Mouse (Mus musculus) small intestine, adult 2 months (tissue): Measurements from ENCODE around the gene Thap12. TPM values are rescaled to one million over a fixed set of nuclear protein-coding genes. Genes with fewer than 3 reads are reported as not detected.

Experiments used
- H3K27ac ChIP-seq: fragments of 200-500 bp; 2 replicates; pipeline ENCODE4 v1.5.1; 2012; ENCODE audit warnings: low read depth, low read length, control low read depth, inconsistent platforms; ENCODE audit not compliant: insufficient read depth
- H3K27me3 ChIP-seq: fragments of 200-500 bp; 2 replicates; pipeline ENCODE4 v1.6.1; 2012; ENCODE audit warnings: mild to moderate bottlenecking, moderate library complexity, low read length, inconsistent platforms; ENCODE audit not compliant: control insufficient read depth, insufficient read depth
- H3K36me3 ChIP-seq: fragments of 200-500 bp; 2 replicates; pipeline ENCODE4 v1.6.1; 2012; ENCODE audit warnings: mild to moderate bottlenecking, low read length, control low read depth, inconsistent platforms; ENCODE audit not compliant: control insufficient read depth, insufficient read depth
- H3K4me1 ChIP-seq: fragments of 200-500 bp; 2 replicates; pipeline ENCODE4 v1.6.1; 2012; ENCODE audit warnings: low read length, inconsistent platforms, mixed read lengths; ENCODE audit not compliant: control insufficient read depth, insufficient read depth, insufficient read length
- H3K4me3 ChIP-seq: fragments of 200-500 bp; 2 replicates; pipeline ENCODE4 v1.5.1; 2012; ENCODE audit warnings: low read depth, mild to moderate bottlenecking, control low read depth, inconsistent platforms, low read length, moderate library complexity
- CTCF ChIP-seq: fragments of 200-500 bp; IDR thresholded peaks from 2 replicates; pipeline ENCODE4 v1.5.1; 2012; ENCODE audit warnings: low read depth, mild to moderate bottlenecking, control low read depth, inconsistent platforms, low read length, moderate library complexity, mixed read lengths; ENCODE audit not compliant: insufficient replicate concordance, insufficient read length; ENCODE audit errors: extremely low read depth
- POLR2A ChIP-seq: fragments of 200-500 bp; IDR thresholded peaks from 2 replicates; pipeline ENCODE4 v1.6.1; 2012; ENCODE audit warnings: low read depth, mild to moderate bottlenecking, control low read depth, inconsistent platforms, low read length, moderate library complexity
- WGBS: fragments of 180-500 bp; shearing (Covaris S2); methylation state at CpG from one replicate; pipeline ENCODE4 v1.1.7; 2018; 5-methylcytosine and 5-hydroxymethylcytosine counted together
- polyA plus RNA-seq: library from polyadenylated mRNA; depleted of rRNA; stranded (reverse); fragments of >200 nt; gene quantifications from 2 replicates; pipeline ENCODE4 v1.2.3, GENCODE M21; 2012

Gene Thap12
- polyA plus RNA-seq, 1 experiment, result 3.3 TPM

- Histone ChIP-seq H3K27ac (no peak overlapping the region), H3K36me3 (peaks cover 17% of the 10 kb centered on the region), H3K4me1 (no peaks in the 10 kb centered on the region), H3K27me3 (no peaks in the 10 kb centered on the region), H3K4me3 (no peak overlapping the region)
- WGBS, result 58% methylated on average over 3 of the region's 3 CpGs
- TF ChIP-seq POLR2A (no peak), CTCF (no peak)
These were observed 17.8 kb downstream of the Thap12 start for GRCm38 (mm10) chr7:98720731-98721130.

GRCm38 (mm10) chr7:98721172-98721571 lies 18.3 kb downstream of the Thap12 start:
- no peaks in the 10 kb centered on the region for H3K4me1 ChIP-seq
- no peak overlapping the region for H3K27ac ChIP-seq
- no peak overlapping the region for H3K4me3 ChIP-seq
- no peak for TF ChIP-seq CTCF
- TF ChIP-seq POLR2A, result no peak
- peaks cover 13% of the 10 kb centered on the region for H3K36me3 ChIP-seq
- WGBS, result 64% methylated on average over 5 of the region's 5 CpGs
- no peaks in the 10 kb centered on the region for H3K27me3 ChIP-seq

GRCm38 (mm10) chr7:98721623-98722022 lies 18.7 kb downstream of the Thap12 start:
- H3K4me3 ChIP-seq, result no peak overlapping the region
- H3K4me1 ChIP-seq, result no peaks in the 10 kb centered on the region
- no peaks in the 10 kb centered on the region for H3K27me3 ChIP-seq
- H3K27ac ChIP-seq, result no peak overlapping the region
- TF ChIP-seq POLR2A, result no peak
- no peak for TF ChIP-seq CTCF
- H3K36me3 ChIP-seq, result peaks cover 8% of the 10 kb centered on the region; the same call in 1 of the 2 replicates
- 81% methylated on average over 6 of the region's 6 CpGs for WGBS

- no peaks in the 10 kb centered on the region for H3K36me3 ChIP-seq
- WGBS, result 80% methylated on average over 6 of the region's 6 CpGs
- H3K4me1 ChIP-seq, result no peaks in the 10 kb centered on the region
- TF ChIP-seq CTCF (no peak), POLR2A (no peak)
- no peak overlapping the region for H3K4me3 ChIP-seq
- no peak overlapping the region for H3K27ac ChIP-seq
- peaks cover 2% of the 10 kb centered on the region for H3K27me3 ChIP-seq
These were observed 22.8 kb downstream of the Thap12 start for GRCm38 (mm10) chr7:98725686-98726195.

GRCm38 (mm10) chr7:98727986-98728385 lies 25.1 kb downstream of the Thap12 start:
- H3K27me3 ChIP-seq, result peaks cover 2% of the 10 kb centered on the region
- no peak overlapping the region for H3K27ac ChIP-seq
- TF ChIP-seq CTCF (no peak), POLR2A (no peak)
- 79% methylated on average over 1 of the region's 1 CpGs for WGBS
- H3K4me1 ChIP-seq, result no peaks in the 10 kb centered on the region
- no peak overlapping the region for H3K4me3 ChIP-seq
- no peaks in the 10 kb centered on the region for H3K36me3 ChIP-seq

- WGBS, result 66% methylated on average over 3 of the region's 3 CpGs
- H3K36me3 ChIP-seq, result no peaks in the 10 kb centered on the region
- TF ChIP-seq CTCF, result no peak
- TF ChIP-seq POLR2A, result no peak
- H3K4me1 ChIP-seq, result no peaks in the 10 kb centered on the region
- H3K27me3 ChIP-seq, result peaks cover 2% of the 10 kb centered on the region
- H3K27ac ChIP-seq, result no peak overlapping the region
- H3K4me3 ChIP-seq, result no peak overlapping the region
These were observed 25.6 kb downstream of the Thap12 start for GRCm38 (mm10) chr7:98728499-98728898.

GRCm38 (mm10) chr7:98729661-98730271 lies 26.9 kb downstream of the Thap12 start:
- Histone ChIP-seq H3K27ac (no peak overlapping the region), H3K4me1 (0 out of 2 replicates have a peak, but pooled peaks cover under 1% of the 10 kb centered on the region), H3K27me3 (peaks cover 2% of the 10 kb centered on the region), H3K36me3 (no peaks in the 10 kb centered on the region), H3K4me3 (peak overlapping the region; percentile 22; the same call in 1 of the 2 replicates)
- WGBS, result 21% methylated on average over 19 of the region's 19 CpGs
- TF ChIP-seq CTCF (no peak), POLR2A (no peak)
